Mouse (Mus musculus): ENCODE results near the gene Bmp4. TPM values are rescaled to one million over a fixed set of nuclear protein-coding genes. Genes with fewer than 3 reads are reported as not detected.

Bmp4 gene
- polyA plus RNA-seq, 1 experiment: 5.0 TPM

DNA sequence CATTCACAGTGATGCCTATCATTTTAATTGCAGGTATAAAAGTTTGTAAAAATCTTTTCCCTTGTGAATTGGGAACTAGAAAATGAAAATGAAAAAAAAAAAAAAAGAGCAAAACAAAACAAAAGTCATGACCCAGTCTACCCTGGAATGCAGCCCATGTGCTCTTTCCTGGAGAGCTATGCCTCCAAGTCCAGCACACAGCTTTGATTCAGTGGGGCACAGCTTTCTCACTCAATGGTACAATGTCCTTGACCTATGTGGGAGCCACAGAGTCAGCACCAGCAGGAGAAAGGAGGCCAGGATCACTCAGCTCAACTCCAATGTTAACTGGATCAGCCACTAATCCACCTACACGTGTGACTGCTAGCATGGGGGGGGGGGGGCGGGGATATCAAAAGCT lies 9.5 kb upstream of the Bmp4 start:
- Histone ChIP-seq H3K4me1 (replicated peaks; ENCODE audit: control insufficient read depth, insufficient read depth, low read length) (no peaks in the 10 kb centered on the region), H3K27ac (ENCODE audit: control insufficient read depth, insufficient read depth, low read length) (no peak overlapping the region), H3K27me3 (ENCODE audit: control insufficient read depth, insufficient read depth, low read length) (no peaks in the 10 kb centered on the region; the same call in 1 of the 2 replicates), H3K36me3 (ENCODE audit: control insufficient read depth, insufficient read depth, low read length) (no peaks in the 10 kb centered on the region), H3K4me3 (ENCODE audit: control insufficient read depth, insufficient read depth, low read length) (no peak overlapping the region)
- DNase-seq: no peak
- WGBS: 77% methylated on average over 2 of the region's 2 CpGs
- TF ChIP-seq POLR2A (IDR thresholded peaks at IDR 0.05; ENCODE audit: control insufficient read depth, extremely low read depth, insufficient read depth, low read length, poor library complexity) (no peak), CTCF (IDR thresholded peaks at IDR 0.05; ENCODE audit: borderline replicate concordance, control insufficient read depth, extremely low read depth, insufficient read depth, low read length, poor library complexity) (no peak)

GRCm38 (mm10) chr14:46398091-46398695 lies 7.7 kb upstream of the Bmp4 start:
- Histone ChIP-seq H3K4me3 (ENCODE audit: control insufficient read depth, insufficient read depth, low read length) (no peak overlapping the region), H3K36me3 (ENCODE audit: control insufficient read depth, insufficient read depth, low read length) (no peaks in the 10 kb centered on the region), H3K27me3 (ENCODE audit: control insufficient read depth, insufficient read depth, low read length) (no peaks in the 10 kb centered on the region; the same call in 1 of the 2 replicates), H3K4me1 (replicated peaks; ENCODE audit: control insufficient read depth, insufficient read depth, low read length) (no peaks in the 10 kb centered on the region), H3K27ac (ENCODE audit: control insufficient read depth, insufficient read depth, low read length) (no peak overlapping the region)
- TF ChIP-seq CTCF (IDR thresholded peaks at IDR 0.05; ENCODE audit: borderline replicate concordance, control insufficient read depth, extremely low read depth, insufficient read depth, low read length, poor library complexity) (no peak), POLR2A (IDR thresholded peaks at IDR 0.05; ENCODE audit: control insufficient read depth, extremely low read depth, insufficient read depth, low read length, poor library complexity) (no peak)
- DNase-seq: no peak
- WGBS: 10% methylated on average over 27 of the region's 27 CpGs

- no peaks in the 10 kb centered on the region for H3K4me1 ChIP-seq (replicated peaks; ENCODE audit: control insufficient read depth, insufficient read depth, low read length)
- WGBS: 45% methylated on average over 6 of the region's 6 CpGs
- H3K27me3 ChIP-seq (ENCODE audit: control insufficient read depth, insufficient read depth, low read length): no peaks in the 10 kb centered on the region; the same call in 1 of the 2 replicates
- no peak overlapping the region for H3K4me3 ChIP-seq (ENCODE audit: control insufficient read depth, insufficient read depth, low read length)
- no peaks in the 10 kb centered on the region for H3K36me3 ChIP-seq (ENCODE audit: control insufficient read depth, insufficient read depth, low read length)
- no peak for DNase-seq
- H3K27ac ChIP-seq (ENCODE audit: control insufficient read depth, insufficient read depth, low read length): no peak overlapping the region
- no peak for TF ChIP-seq POLR2A (IDR thresholded peaks at IDR 0.05; ENCODE audit: control insufficient read depth, extremely low read depth, insufficient read depth, low read length, poor library complexity)
- TF ChIP-seq CTCF (IDR thresholded peaks at IDR 0.05; ENCODE audit: borderline replicate concordance, control insufficient read depth, extremely low read depth, insufficient read depth, low read length, poor library complexity): no peak
Measured at GRCm38 (mm10) chr14:46391621-46392170, 1.2 kb upstream of the Bmp4 start.

- no peaks in the 10 kb centered on the region for H3K36me3 ChIP-seq (ENCODE audit: control insufficient read depth, insufficient read depth, low read length)
- peaks cover 4% of the 10 kb centered on the region for H3K27me3 ChIP-seq (ENCODE audit: control insufficient read depth, insufficient read depth, low read length)
- no peak overlapping the region for H3K4me3 ChIP-seq (ENCODE audit: control insufficient read depth, insufficient read depth, low read length)
- no peak overlapping the region for H3K27ac ChIP-seq (ENCODE audit: control insufficient read depth, insufficient read depth, low read length)
- H3K4me1 ChIP-seq (replicated peaks; ENCODE audit: control insufficient read depth, insufficient read depth, low read length): no peaks in the 10 kb centered on the region
- DNase-seq: no peak
- TF ChIP-seq CTCF (IDR thresholded peaks at IDR 0.05; ENCODE audit: borderline replicate concordance, control insufficient read depth, extremely low read depth, insufficient read depth, low read length, poor library complexity): no peak
- no peak for TF ChIP-seq POLR2A (IDR thresholded peaks at IDR 0.05; ENCODE audit: control insufficient read depth, extremely low read depth, insufficient read depth, low read length, poor library complexity)
- WGBS: 18% methylated on average over 24 of the region's 24 CpGs
Measured at GRCm38 (mm10) chr14:46389438-46390248, 826 bp downstream of the Bmp4 start.

- Histone ChIP-seq H3K4me3 (ENCODE audit: control insufficient read depth, insufficient read depth, low read length) (no peak overlapping the region), H3K4me1 (replicated peaks; ENCODE audit: control insufficient read depth, insufficient read depth, low read length) (no peaks in the 10 kb centered on the region), H3K27ac (ENCODE audit: control insufficient read depth, insufficient read depth, low read length) (no peak overlapping the region), H3K36me3 (ENCODE audit: control insufficient read depth, insufficient read depth, low read length) (no peaks in the 10 kb centered on the region), H3K27me3 (ENCODE audit: control insufficient read depth, insufficient read depth, low read length) (peaks cover 4% of the 10 kb centered on the region)
- TF ChIP-seq CTCF (IDR thresholded peaks at IDR 0.05; ENCODE audit: borderline replicate concordance, control insufficient read depth, extremely low read depth, insufficient read depth, low read length, poor library complexity): no peak
- TF ChIP-seq POLR2A (IDR thresholded peaks at IDR 0.05; ENCODE audit: control insufficient read depth, extremely low read depth, insufficient read depth, low read length, poor library complexity): no peak
- 2% methylated on average over 27 of the region's 27 CpGs for WGBS
- no peak for DNase-seq
Measured at GRCm38 (mm10) chr14:46388636-46389035, 1.8 kb downstream of the Bmp4 start.

DNA sequence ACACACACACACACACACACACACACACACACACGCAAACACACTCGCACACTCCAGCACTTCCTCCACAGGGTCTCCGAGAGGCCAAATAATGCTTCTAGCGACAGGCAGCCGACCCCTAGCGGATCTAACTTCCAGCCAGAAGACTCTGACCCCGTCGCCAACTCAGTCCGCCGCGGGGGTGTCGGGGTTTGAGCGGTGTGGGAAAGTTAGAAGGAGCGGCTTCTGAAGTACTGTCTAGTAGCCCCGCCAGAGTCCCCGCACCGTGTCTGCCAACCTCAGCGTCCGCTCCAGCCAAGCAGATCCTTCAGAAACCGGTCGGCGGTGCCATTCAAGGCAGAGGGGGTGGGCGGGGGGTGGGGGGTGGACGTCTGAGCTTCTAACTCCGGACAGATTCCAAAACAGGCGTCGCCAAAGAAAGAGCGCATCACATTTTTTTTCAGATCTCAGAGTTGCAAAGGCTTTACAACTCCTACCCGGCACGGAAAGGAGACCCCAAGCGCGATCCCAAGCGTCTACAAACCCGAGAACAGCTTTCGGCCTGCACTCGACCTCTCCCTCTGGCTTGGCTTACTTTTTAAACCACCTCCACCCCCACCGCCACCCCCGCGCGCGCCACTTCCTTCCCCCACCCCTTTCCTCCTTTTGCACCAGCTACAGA lies 2.5 kb downstream of the Bmp4 start:
- DNase-seq: no peak
- Histone ChIP-seq H3K36me3 (ENCODE audit: control insufficient read depth, insufficient read depth, low read length) (no peaks in the 10 kb centered on the region), H3K27me3 (ENCODE audit: control insufficient read depth, insufficient read depth, low read length) (peaks cover 4% of the 10 kb centered on the region), H3K4me3 (ENCODE audit: control insufficient read depth, insufficient read depth, low read length) (no peak overlapping the region), H3K4me1 (replicated peaks; ENCODE audit: control insufficient read depth, insufficient read depth, low read length) (no peaks in the 10 kb centered on the region), H3K27ac (ENCODE audit: control insufficient read depth, insufficient read depth, low read length) (no peak overlapping the region)
- WGBS: under 1% methylated on average over 41 of the region's 41 CpGs
- no peak for TF ChIP-seq POLR2A (IDR thresholded peaks at IDR 0.05; ENCODE audit: control insufficient read depth, extremely low read depth, insufficient read depth, low read length, poor library complexity)
- no peak for TF ChIP-seq CTCF (IDR thresholded peaks at IDR 0.05; ENCODE audit: borderline replicate concordance, control insufficient read depth, extremely low read depth, insufficient read depth, low read length, poor library complexity)
